Mouse (Mus musculus) monocyte, adult 2 months (primary cell): ENCODE data around the gene Naa50.

Source experiments
- DNase-seq, 2 experiments: peaks; one replicate each; pipeline ENCODE4 v3.0.0; 2022; ENCODE audit warnings: low spot score in 2 of 2, low read depth in 1 of 2

Gene Naa50

GRCm38 (mm10) chr16:44199066-44199703 is 59.6 kb downstream of the Naa50 start:
- peak; percentile 34 to 60 for DNase-seq

GRCm38 (mm10) chr16:44200146-44200545 is 60.5 kb downstream of the Naa50 start:
- no peak for DNase-seq

- DNase-seq, result no peak
These were observed 64.7 kb downstream of the Naa50 start for GRCm38 (mm10) chr16:44204331-44204730.

GRCm38 (mm10) chr16:44205973-44206372 is 66.3 kb downstream of the Naa50 start:
- no peak for DNase-seq

- no peak for DNase-seq
These were observed 70.8 kb downstream of the Naa50 start for GRCm38 (mm10) chr16:44210156-44211053.

- no peak for DNase-seq
These were observed 71.4 kb downstream of the Naa50 start for GRCm38 (mm10) chr16:44211054-44211414.

GRCm38 (mm10) chr16:44212703-44213102 is 73.1 kb downstream of the Naa50 start:
- DNase-seq, result no peak
